In genomic region chr2:49349813-49350212, GRCm38 (mm10) we compare ENCODE assay signal across 9 mouse cellular contexts.
A peak's percentile ranks its signal among the peaks of the same experiment; 100 is the strongest.
DNase-seq lines count a peak whose midpoint lies in the region; ATAC-seq and TF ChIP-seq lines count a peak whose summit lies in the region.
"Had no signal": no experiment of that assay in that cellular context is flagged by ENCODE, and none has a peak within 500 bp of the region (broad histone marks: within the 10 kb centered on the region; RNA-seq: fewer than 3 reads in every experiment).

No protein-coding gene starts in this region.

- no peak overlapping the region for H3K4me2 ChIP-seq in embryonic facial prominence, embryonic 14.5 days (ENCODE audit: low read depth, low read length)
- no peak overlapping the region for H3K4me2 ChIP-seq in liver, postnatal 0 days (ENCODE audit: low read depth, low read length)
- H3K4me2 ChIP-seq in stomach, embryonic 16.5 days (ENCODE audit: low read depth, low read length), result no peak overlapping the region
- H3K4me2 ChIP-seq: embryonic facial prominence, embryonic 13.5 days had no signal

- H3K27ac ChIP-seq in embryonic facial prominence, embryonic 14.5 days (replicated peaks; ENCODE audit: low read depth, low read length), result no peak overlapping the region
- H3K27ac ChIP-seq in embryonic facial prominence, embryonic 10.5 days (replicated peaks), result no peak overlapping the region
- H3K27ac ChIP-seq in liver, postnatal 0 days (ENCODE audit: low read depth), result peak overlapping the region; percentile 72
- peak overlapping the region; percentile 46; the same call in 1 of the 2 replicates for H3K27ac ChIP-seq in stomach, embryonic 16.5 days (ENCODE audit: low read length)
- H3K27ac ChIP-seq: embryonic facial prominence, embryonic 13.5 days had no signal

- DNase-seq in embryonic facial prominence, embryonic 14.5 days (ENCODE audit: low spot score), result peak; percentile 82
- DNase-seq in embryonic facial prominence, embryonic 10.5 days (ENCODE audit: low spot score), result no peak
- peak; percentile 69 for DNase-seq in A20 (ENCODE audit: low read depth, low spot score)
- DNase-seq in gonadal fat pad, adult 2 months (ENCODE audit: low read depth), result peak; percentile 17
- peak; percentile 96 for DNase-seq in kidney, adult 11 months
- peak; percentile 82 for DNase-seq in liver, postnatal 0 days
- DNase-seq in c-Kit-positive CD71-positive TER-119-positive erythroid progenitor cells, embryonic 14.5 days (ENCODE audit: low spot score), result no peak

- no peaks in the 10 kb centered on the region for H3K27me3 ChIP-seq in embryonic facial prominence, embryonic 14.5 days (replicated peaks; ENCODE audit: control insufficient read depth, insufficient read depth, low read length)
- H3K27me3 ChIP-seq in embryonic facial prominence, embryonic 10.5 days (replicated peaks; ENCODE audit: low read depth, poor library complexity, severe bottlenecking), result no peaks in the 10 kb centered on the region
- no peaks in the 10 kb centered on the region for H3K27me3 ChIP-seq in liver, postnatal 0 days (ENCODE audit: insufficient read depth, low read length)
- H3K27me3 ChIP-seq in stomach, embryonic 16.5 days (ENCODE audit: control insufficient read depth, insufficient read depth, low read length), result no peaks in the 10 kb centered on the region
- H3K27me3 ChIP-seq: embryonic facial prominence, embryonic 13.5 days had no signal

- peak; percentile 71 for ATAC-seq in embryonic facial prominence, embryonic 14.5 days (ENCODE audit: low read depth)
- peak; percentile 99 for ATAC-seq in liver, postnatal 0 days
- peak; percentile 96 for ATAC-seq in stomach, embryonic 16.5 days (ENCODE audit: insufficient read depth, low FRiP score)

- no peaks in the 10 kb centered on the region for H3K4me1 ChIP-seq in embryonic facial prominence, embryonic 14.5 days (ENCODE audit: control insufficient read depth, insufficient read depth, low read length)
- H3K4me1 ChIP-seq in embryonic facial prominence, embryonic 10.5 days, result no peaks in the 10 kb centered on the region
- H3K4me1 ChIP-seq in liver, postnatal 0 days (ENCODE audit: insufficient read depth), result peaks cover 8% of the 10 kb centered on the region
- no peaks in the 10 kb centered on the region for H3K4me1 ChIP-seq in stomach, embryonic 16.5 days (ENCODE audit: control insufficient read depth, insufficient read depth, low read length)
- H3K4me1 ChIP-seq: embryonic facial prominence, embryonic 13.5 days had no signal

- no peak for TF ChIP-seq CTCF in liver, postnatal 0 days (IDR thresholded peaks at IDR 0.05; ENCODE audit: low read depth)

- no peak overlapping the region for H3K4me3 ChIP-seq in embryonic facial prominence, embryonic 14.5 days (ENCODE audit: low read depth, low read length)
- H3K4me3 ChIP-seq in embryonic facial prominence, embryonic 10.5 days, result no peak overlapping the region
- H3K4me3 ChIP-seq in liver, postnatal 0 days (ENCODE audit: low read depth, low read length), result no peak overlapping the region
- no peak overlapping the region for H3K4me3 ChIP-seq in stomach, embryonic 16.5 days (replicated peaks; ENCODE audit: low read length)
- H3K4me3 ChIP-seq: embryonic facial prominence, embryonic 13.5 days had no signal

- H3K9me3 ChIP-seq in embryonic facial prominence, embryonic 14.5 days (ENCODE audit: control insufficient read depth, low read length), result no peaks in the 10 kb centered on the region
- no peaks in the 10 kb centered on the region for H3K9me3 ChIP-seq in embryonic facial prominence, embryonic 10.5 days
- no peaks in the 10 kb centered on the region for H3K9me3 ChIP-seq in liver, postnatal 0 days (ENCODE audit: low read length)
- no peaks in the 10 kb centered on the region for H3K9me3 ChIP-seq in stomach, embryonic 16.5 days (replicated peaks; ENCODE audit: control insufficient read depth, low read length)
- H3K9me3 ChIP-seq: embryonic facial prominence, embryonic 13.5 days had no signal

- WGBS in embryonic facial prominence, embryonic 14.5 days, result 47% methylated on average over 5 of the region's 5 CpGs
- 89% methylated on average over 5 of the region's 5 CpGs for WGBS in embryonic facial prominence, embryonic 10.5 days
- 25% methylated on average over 5 of the region's 5 CpGs for WGBS in liver, postnatal 0 days (ENCODE audit: insufficient replicate concordance)
- WGBS in stomach, embryonic 16.5 days, result 25% methylated on average over 5 of the region's 5 CpGs

- TF ChIP-seq EP300 in liver, postnatal 0 days (IDR thresholded peaks at IDR 0.05; ENCODE audit: low read depth), result peak; percentile 53; the same call in 1 of the 2 replicates

- H3K36me3 ChIP-seq in embryonic facial prominence, embryonic 14.5 days (ENCODE audit: control insufficient read depth, insufficient read depth, low read length), result no peaks in the 10 kb centered on the region
- no peaks in the 10 kb centered on the region for H3K36me3 ChIP-seq in embryonic facial prominence, embryonic 10.5 days (replicated peaks)
- no peaks in the 10 kb centered on the region for H3K36me3 ChIP-seq in liver, postnatal 0 days (replicated peaks; ENCODE audit: insufficient read depth, low read length)
- H3K36me3 ChIP-seq in stomach, embryonic 16.5 days (ENCODE audit: control insufficient read depth, insufficient read depth, low read length), result no peaks in the 10 kb centered on the region
- H3K36me3 ChIP-seq: embryonic facial prominence, embryonic 13.5 days had no signal

- no peak overlapping the region for H3K9ac ChIP-seq in embryonic facial prominence, embryonic 14.5 days (ENCODE audit: low read depth, low read length)
- H3K9ac ChIP-seq in liver, postnatal 0 days (replicated peaks), result no peak overlapping the region
- no peak overlapping the region for H3K9ac ChIP-seq in stomach, embryonic 16.5 days (ENCODE audit: low read length)
- H3K9ac ChIP-seq: embryonic facial prominence, embryonic 13.5 days had no signal

Comparison
In these comparisons a context has a peak if more than half of its experiments do, and no peak if none do; other contexts are left out.
1. DNase-seq: peak in embryonic facial prominence, embryonic 14.5 days (single experiment), A20 (single experiment), gonadal fat pad, adult 2 months (single experiment), kidney, adult 11 months (single experiment) and liver, postnatal 0 days (single experiment); none in embryonic facial prominence, embryonic 10.5 days (single experiment) and c-Kit-positive CD71-positive TER-119-positive erythroid progenitor cells, embryonic 14.5 days (single experiment).
2. H3K27ac ChIP-seq: peak in liver, postnatal 0 days (single experiment) and stomach, embryonic 16.5 days (single experiment); none in embryonic facial prominence, embryonic 14.5 days (single experiment) and embryonic facial prominence, embryonic 10.5 days (single experiment).
3. Peak in every context shown above with its lines, with median percentiles within 50 percentile points of each other: ATAC-seq.